Mouse (Mus musculus): ENCODE results near the gene Inpp4b.

Inpp4b gene

DNA sequence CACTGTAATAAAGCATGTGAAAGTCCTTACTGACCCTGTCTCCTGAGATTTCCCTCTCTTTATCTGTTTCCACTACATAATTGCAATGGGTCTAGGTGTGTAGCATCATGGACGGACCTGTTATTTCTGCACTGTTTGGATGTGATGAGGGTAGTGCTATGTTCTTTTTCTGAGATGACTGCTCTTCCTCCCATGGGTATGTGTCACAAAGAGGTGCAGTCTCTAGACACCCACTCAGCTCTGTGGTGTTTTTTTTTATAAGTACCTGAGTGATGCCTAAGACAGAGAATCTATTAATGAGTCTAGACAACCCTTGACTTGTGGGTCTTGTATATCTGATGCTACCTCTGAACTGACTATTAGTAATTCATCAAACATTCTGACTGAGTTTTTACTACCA lies 393.7 kb downstream of the Inpp4b start:
- DNase-seq: no peak

DNA sequence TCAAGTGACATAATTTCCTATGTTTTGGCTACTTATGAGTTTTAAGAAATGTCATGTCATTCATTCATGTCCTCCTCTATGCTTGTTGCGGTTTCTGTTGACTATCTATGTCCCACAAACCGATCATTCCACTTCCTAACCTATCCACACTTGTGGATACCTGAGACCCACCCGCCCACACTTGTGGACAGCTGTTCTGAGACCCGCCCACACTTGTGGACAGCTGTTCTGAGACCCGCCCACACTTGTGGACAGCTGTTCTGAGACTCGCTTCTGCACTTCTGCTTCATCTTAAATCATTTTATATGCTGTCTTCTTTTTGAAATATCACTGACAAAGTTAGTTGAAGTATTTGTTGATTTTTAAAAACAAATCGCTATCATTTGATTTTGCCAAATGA lies 400.2 kb downstream of the Inpp4b start:
- DNase-seq: no peak

DNA sequence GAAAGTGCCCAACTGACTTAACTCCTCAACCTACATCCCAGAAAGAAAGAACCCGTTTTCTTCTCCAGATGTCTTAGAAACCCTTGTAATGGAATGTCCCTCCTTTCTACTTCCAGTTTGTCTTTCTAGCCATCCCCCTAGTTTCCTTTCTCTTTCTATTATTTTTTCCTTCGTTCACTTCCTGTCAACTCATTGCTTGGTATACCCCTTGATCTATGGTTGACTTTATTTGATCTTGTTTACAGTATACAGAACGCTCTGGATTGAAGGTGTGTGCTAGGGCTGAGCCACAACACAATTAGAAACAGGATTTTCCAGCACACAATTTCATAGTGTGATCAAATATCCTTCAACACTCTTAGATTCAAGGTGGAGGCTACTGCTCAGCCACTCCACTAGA lies 400.7 kb downstream of the Inpp4b start:
- no peak for DNase-seq

DNA sequence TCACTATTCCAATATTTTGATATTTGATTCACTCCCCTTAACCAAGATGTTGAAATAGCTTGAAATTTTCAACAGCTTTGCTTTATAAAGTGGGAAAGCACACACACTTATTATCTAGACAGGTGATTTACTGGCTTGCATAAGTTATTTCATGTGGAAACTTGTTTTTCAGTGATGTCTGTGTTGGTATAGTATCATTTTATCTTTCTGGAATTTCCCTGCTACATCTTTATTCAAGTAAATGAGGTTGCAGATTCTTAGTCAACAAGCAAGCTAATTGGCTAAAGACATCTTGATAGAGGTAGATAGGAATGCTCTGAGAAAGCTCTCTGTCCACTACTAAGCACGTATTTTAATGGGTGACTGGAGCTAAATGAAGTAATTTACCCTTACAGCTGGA lies 403.1 kb downstream of the Inpp4b start:
- DNase-seq: no peak

GRCm38 (mm10) chr8:81751159-81751558 lies 408.8 kb downstream of the Inpp4b start:
- DNase-seq: no peak

DNA sequence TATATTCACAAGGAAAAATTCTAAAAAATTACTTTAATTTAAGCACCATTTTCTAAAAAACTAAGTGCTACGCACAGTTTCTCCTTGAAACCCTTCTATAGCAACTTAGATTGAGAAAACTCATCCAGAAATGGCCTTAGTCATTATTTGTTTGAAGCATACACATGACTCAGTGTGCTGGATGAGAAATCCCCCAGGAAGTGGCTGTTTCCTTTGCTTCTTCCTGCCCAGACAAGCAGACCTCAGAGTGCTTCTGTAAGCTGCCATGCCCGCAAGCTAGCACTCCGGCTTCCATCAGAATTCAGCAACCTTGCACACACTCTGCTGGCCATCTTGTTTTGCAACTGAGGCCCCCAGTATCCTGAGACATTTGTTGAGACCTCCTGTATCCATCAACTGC lies 414.3 kb downstream of the Inpp4b start:
- no peak for DNase-seq

DNA sequence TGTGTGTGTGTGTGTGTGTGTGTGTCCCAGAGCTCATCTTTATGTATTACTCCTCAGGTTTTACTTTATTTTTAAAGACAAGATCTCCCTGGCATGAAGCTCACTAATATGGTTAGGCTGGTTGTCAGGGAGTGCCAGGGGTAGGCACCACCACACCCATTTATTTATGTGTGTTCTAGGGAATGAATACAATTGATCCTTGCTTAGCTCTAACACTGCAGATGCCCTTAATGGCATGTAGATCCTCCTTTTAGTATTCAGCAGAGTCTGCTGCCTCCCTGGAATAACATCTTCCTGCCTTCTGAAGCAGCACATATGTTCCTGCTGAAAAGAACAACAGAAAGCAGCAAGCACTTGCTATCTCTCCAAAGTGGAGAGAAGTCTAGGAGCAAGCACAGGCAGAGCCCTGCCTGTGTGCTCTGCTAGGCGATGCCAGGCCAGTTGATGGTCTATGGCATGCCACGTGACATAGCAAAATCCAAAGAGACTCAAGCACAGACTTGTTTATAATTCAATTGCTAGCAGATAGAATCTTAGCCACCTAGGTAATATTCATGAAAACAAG lies 415.3 kb downstream of the Inpp4b start:
- no peak for DNase-seq

GRCm38 (mm10) chr8:81761466-81761865 lies 419.1 kb downstream of the Inpp4b start:
- no peak for DNase-seq

DNA sequence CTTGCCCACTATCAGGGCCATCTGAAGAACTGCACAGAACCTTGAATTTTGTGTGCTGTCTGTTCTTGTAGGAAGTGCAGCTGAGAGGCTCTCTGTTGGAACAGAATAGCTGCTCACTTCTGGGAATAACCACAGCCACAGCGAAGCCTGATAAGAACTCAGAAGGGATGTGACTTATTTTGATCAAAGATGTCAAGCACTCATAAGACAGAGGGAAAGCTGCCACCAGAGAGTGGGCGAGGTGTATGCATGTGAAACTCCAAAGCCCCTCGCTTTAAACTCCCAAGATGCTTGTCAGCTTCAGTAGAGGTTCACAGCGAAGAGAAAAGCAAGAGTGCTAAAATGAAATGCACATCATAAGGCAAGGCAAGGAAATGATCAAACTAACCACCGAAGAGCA lies 423.7 kb downstream of the Inpp4b start:
- DNase-seq: no peak

DNA sequence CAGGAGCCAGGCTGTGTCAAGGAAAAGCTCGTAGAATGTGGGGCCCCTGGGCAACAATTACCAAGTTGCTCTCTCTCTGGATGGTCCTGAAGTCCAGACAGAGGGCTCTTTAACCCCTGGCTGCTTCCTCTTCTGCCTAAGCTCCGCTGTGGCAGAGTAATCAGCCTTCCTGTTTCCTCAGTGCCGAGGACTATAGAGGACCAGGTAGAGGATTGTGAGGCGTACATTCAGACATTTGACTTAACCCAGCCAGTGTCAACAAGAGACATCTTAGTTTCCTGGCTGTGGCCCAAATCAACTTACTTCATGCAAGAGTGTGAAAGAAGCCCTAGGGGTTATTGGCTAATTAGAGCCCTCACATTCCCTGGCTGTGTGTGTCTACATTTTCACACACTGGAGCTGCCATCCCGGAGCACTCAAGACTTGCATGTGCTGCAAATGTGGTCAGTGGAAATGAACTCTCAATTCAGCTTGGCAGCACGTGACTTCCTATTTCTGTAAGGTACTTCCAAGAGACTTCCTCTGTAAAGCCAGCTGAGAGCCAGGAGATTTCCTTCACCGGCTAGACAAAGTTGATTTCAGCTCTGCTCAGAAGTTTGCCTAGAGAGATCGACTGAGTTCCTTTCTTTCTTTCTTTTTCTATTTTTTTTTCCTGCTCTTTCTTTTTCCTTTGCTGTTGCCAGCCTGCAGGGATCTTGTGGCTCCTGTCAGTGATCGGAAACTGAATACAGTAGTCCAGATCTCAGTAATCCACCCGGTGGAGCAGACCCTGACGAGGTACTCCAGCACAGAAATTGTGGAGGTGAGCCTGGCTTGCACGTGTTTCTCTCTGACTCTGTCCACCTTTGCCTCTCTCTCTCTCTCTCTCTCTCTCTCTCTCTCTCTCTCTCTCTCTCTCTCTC lies 425.3 kb downstream of the Inpp4b start:
- DNase-seq: no peak

GRCm38 (mm10) chr8:81768313-81768675 lies 425.9 kb downstream of the Inpp4b start:
- DNase-seq: no peak

- no peak for DNase-seq
These were observed 426.5 kb downstream of the Inpp4b start for GRCm38 (mm10) chr8:81768731-81769445.

- DNase-seq: no peak
These were observed 428.4 kb downstream of the Inpp4b start for GRCm38 (mm10) chr8:81770603-81771276.

- no peak for DNase-seq
These were observed 430.5 kb downstream of the Inpp4b start for GRCm38 (mm10) chr8:81772855-81773254.

DNA sequence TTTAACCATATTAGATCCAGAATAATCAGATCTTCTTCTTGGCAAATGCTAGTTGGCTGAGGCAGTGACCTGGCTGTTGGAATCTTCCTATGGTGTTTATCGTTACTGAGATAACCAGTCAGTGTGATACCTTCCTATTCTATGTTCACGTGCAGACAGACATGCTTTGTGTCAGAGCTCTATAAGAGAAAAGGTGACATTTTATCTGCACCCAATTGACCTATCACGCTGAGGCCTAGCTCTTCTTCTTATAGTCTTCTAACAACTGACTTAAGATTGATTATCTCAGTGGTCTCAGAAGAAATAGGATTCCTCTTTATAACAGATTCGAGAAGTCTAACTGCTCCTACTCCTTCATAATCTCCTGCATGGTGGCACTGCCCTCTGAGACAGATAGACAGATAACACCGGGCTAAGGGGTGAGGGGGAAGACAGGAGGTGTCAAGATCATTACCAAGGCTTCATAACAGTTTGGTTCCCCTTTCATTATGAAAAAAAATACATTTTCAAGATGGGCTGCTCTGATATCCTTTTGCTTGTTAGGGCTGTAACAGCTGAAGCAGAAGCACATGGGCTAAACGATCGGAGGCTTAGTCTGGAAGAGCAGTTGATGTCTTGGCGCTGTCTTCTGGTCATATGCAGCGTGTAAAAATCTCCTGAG lies 431.1 kb downstream of the Inpp4b start:
- no peak for DNase-seq

DNA sequence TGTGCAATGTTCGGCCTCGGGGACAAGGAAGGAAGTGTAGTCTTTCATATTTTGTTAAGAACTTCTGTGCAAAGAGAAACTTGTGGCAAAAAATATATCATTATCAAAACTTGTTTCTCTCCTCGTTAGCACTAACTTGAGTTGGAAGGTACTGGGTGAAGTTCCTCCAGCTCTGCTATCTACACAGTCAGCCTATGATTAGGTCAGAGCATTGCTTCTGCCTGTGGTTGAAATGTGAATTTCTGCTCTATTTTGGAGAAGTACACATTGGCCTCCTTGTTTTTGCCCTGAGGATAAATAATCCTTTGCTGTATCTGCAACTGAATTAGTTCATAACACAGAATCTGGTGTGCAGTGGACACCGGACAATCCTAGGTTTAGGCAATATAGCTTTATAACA lies 431.7 kb downstream of the Inpp4b start:
- no peak for DNase-seq

GRCm38 (mm10) chr8:81774454-81774853 lies 432.1 kb downstream of the Inpp4b start:
- DNase-seq: no peak

DNA sequence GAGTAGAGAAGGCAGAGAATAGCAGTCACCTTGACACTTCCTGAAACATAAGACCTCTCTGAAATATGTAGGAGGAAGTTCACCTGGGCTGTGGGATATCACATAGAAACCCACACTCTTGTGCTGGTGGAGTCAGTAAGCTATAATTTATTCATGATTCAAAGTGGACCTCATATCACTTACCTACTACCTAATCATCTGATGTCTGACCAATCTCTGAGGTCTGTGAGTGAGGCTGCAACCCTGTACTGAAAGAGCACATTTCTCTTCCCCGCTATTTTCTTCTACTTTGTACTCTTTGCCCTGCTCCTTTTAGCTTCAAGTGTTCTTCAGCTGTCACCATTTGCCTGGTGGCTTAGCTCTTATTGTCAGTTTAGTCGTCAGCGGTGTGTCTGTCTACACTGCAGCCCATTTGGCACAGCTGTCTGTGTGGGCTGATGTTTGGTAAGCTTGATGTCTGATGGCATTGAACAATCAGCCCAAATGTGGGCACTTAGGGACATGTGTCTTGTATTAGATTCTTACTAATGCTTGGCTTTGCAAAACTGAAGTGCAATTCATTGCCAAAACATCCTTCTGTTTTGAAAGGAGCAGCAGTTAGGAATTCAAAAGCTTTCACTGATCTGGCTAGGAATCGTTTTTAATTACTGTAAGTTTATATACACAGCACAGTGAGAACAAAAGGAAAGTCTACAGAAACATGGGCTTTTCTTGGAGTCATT lies 434.3 kb downstream of the Inpp4b start:
- DNase-seq: no peak

GRCm38 (mm10) chr8:81777704-81778103 lies 435.3 kb downstream of the Inpp4b start:
- no peak for DNase-seq

DNA sequence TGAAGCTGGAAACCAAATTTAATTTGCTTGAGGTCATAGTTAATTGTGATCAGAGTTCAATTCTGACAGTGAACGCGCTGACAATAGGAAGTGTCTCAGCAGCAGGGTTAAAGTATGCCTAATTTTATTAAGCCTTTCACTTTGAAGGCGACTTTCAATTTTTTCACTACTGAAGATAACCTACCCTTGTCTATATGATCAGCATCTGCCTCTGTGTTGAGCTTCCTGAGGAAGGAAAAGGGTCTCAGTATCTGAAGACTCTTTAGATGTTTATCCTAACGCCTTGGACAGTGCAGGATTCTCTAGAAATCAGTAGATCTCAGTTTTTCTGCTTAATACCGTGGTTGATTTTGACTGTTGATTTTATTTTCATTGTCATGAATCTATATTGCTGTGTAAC lies 437.1 kb downstream of the Inpp4b start:
- DNase-seq: no peak

GRCm38 (mm10) chr8:81780166-81780565 lies 437.8 kb downstream of the Inpp4b start:
- no peak for DNase-seq

Measured in cerebellum, adult 11-12 months (tissue).